Mouse (Mus musculus) forebrain, postnatal 0 days (tissue): Measurements from ENCODE around the gene Slc23a3. TPM values are rescaled to one million over a fixed set of nuclear protein-coding genes. Genes with fewer than 3 reads are reported as not detected.

Experiments used
- ATAC-seq: fragments of 200-750 bp; cut with Nextera tagmentation; 2 replicates; pipeline ENCODE4 v1.8.0; 2017; ENCODE audit warnings: mild to moderate bottlenecking, moderate library complexity
- DNase-seq: peaks from one replicate; pipeline ENCODE4 v3.0.0-alpha.2; 2015
- H3K27ac ChIP-seq: fragments of 300-500 bp; sonication (generic); 2 replicates; pipeline ENCODE4 v1.5.1; 2014; ENCODE audit warnings: low read depth, mild to moderate bottlenecking, antibody characterized with exemption, low read length, moderate library complexity, mixed read lengths
- H3K27me3 ChIP-seq: fragments of 300-500 bp; sonication (generic); 2 replicates; pipeline ENCODE4 v1.6.1; 2014; ENCODE audit warnings: mild to moderate bottlenecking, low read length, mixed read lengths; ENCODE audit not compliant: insufficient read depth
- H3K36me3 ChIP-seq: fragments of 300-500 bp; sonication (generic); 2 replicates; pipeline ENCODE4 v1.6.1; 2014; ENCODE audit warnings: mild to moderate bottlenecking, moderate library complexity; ENCODE audit not compliant: insufficient read depth
- H3K4me1 ChIP-seq: fragments of 300-500 bp; sonication (generic); 2 replicates; pipeline ENCODE4 v1.6.1; 2014; ENCODE audit warnings: antibody characterized with exemption; ENCODE audit not compliant: insufficient read depth
- H3K4me2 ChIP-seq: fragments of 300-500 bp; sonication (generic); 2 replicates; pipeline ENCODE4 v1.6.1; 2014; ENCODE audit warnings: low read depth, mild to moderate bottlenecking, moderate library complexity
- H3K4me3 ChIP-seq: fragments of 300-500 bp; sonication (generic); 2 replicates; pipeline ENCODE4 v1.5.1; 2014; ENCODE audit warnings: low read depth, low read length, mixed read lengths
- H3K9ac ChIP-seq: fragments of 300-500 bp; sonication (generic); 2 replicates; pipeline ENCODE4 v1.6.1; 2014; ENCODE audit warnings: mild to moderate bottlenecking
- H3K9me3 ChIP-seq: fragments of 300-500 bp; sonication (generic); 2 replicates; pipeline ENCODE4 v1.6.1; 2016; ENCODE audit warnings: low read length
- CTCF ChIP-seq: sonication (generic); IDR thresholded peaks from 2 replicates; pipeline ENCODE4 v1.5.1; 2016; ENCODE audit warnings: antibody characterized with exemption, control low read depth, low read depth
- WGBS: fragments of 180-500 bp; shearing (Covaris S2); extraction: QIAGEN DNeasy Blood & Tissue Kit; methylation state at CpG from one replicate; pipeline ENCODE4 v1.1.7; 2014; 5-methylcytosine and 5-hydroxymethylcytosine counted together
- polyA plus RNA-seq: library from polyadenylated mRNA; unstranded; fragments of >200 nt; fragmentation: Nextera tagmentation; extraction: Ambion mirVana; gene quantifications from 2 replicates; pipeline ENCODE4 v1.2.1, GENCODE M21; 2015
- total RNA-seq: library from RNA; depleted of rRNA; stranded (reverse); fragments of >200 nt; gene quantifications from 2 replicates; pipeline ENCODE4 v1.2.3, GENCODE M21; 2014

Slc23a3 gene
- total and polyA plus RNA-seq, 2 experiments from 2014 or later = not detected

- no peak for TF ChIP-seq CTCF
- peak within 1 kb of the TSS; percentile 65 for H3K9ac ChIP-seq
- peak within 1 kb of the TSS; percentile 82 for H3K27ac ChIP-seq
Measured at GRCm38 (mm10) chr1:75168472-75169464, 35.1 kb upstream of the Slc23a3 start, which contains the start of gene Zfand2b. TSS of gene Zfand2b (plus strand) at chr1:75168646.

GRCm38 (mm10) chr1:75168093-75168471 is 34.4 kb upstream of the Slc23a3 start:
- H3K9me3 ChIP-seq = no peaks in the 10 kb centered on the region
- H3K4me3 ChIP-seq = peak overlapping the region; percentile 89
- H3K4me2 ChIP-seq = peak overlapping the region; percentile 67
- 11% methylated on average over 7 of the region's 7 CpGs for WGBS
- no peaks in the 10 kb centered on the region for H3K27me3 ChIP-seq
- peak overlapping the region; percentile 21; the same call in 1 of the 2 replicates for H3K27ac ChIP-seq
- no peak for TF ChIP-seq CTCF
- ATAC-seq (peak; percentile 63), DNase-seq (no peak)
- H3K4me1 ChIP-seq = 0 out of 2 replicates have a peak, but pooled peaks cover 5% of the 10 kb centered on the region
- H3K9ac ChIP-seq = 0 out of 2 replicates have a peak overlapping the region, but pooled peaks have one; percentile 65
- peaks cover 25% of the 10 kb centered on the region for H3K36me3 ChIP-seq

More at GRCm38 (mm10) chr1:75168472-75169464, 35.1 kb upstream of the Slc23a3 start, which contains the start of gene Zfand2b:
- peaks cover 32% of the 10 kb centered on the region for H3K36me3 ChIP-seq
- no peaks in the 10 kb centered on the region for H3K9me3 ChIP-seq
- 0 out of 2 replicates have a peak, but pooled peaks cover 5% of the 10 kb centered on the region for H3K4me1 ChIP-seq
- peak within 1 kb of the TSS; percentile 67 for H3K4me2 ChIP-seq
- ATAC-seq (peak; percentile 98), DNase-seq (peak; percentile 94)
- H3K27me3 ChIP-seq = no peaks in the 10 kb centered on the region
- peak within 1 kb of the TSS; percentile 89 for H3K4me3 ChIP-seq
- 3% methylated on average over 56 of the region's 59 CpGs for WGBS

GRCm38 (mm10) chr1:75160256-75160617 is 26.5 kb upstream of the Slc23a3 start:
- WGBS = 65% methylated on average over 4 of the region's 4 CpGs
- Histone ChIP-seq H3K9ac (no peak overlapping the region), H3K4me1 (no peaks in the 10 kb centered on the region), H3K4me2 (no peak overlapping the region), H3K36me3 (no peaks in the 10 kb centered on the region), H3K27me3 (no peaks in the 10 kb centered on the region), H3K27ac (no peak overlapping the region), H3K4me3 (no peak overlapping the region), H3K9me3 (no peaks in the 10 kb centered on the region)
- no peak for ATAC-seq
- no peak for DNase-seq
- TF ChIP-seq CTCF = no peak

DNA sequence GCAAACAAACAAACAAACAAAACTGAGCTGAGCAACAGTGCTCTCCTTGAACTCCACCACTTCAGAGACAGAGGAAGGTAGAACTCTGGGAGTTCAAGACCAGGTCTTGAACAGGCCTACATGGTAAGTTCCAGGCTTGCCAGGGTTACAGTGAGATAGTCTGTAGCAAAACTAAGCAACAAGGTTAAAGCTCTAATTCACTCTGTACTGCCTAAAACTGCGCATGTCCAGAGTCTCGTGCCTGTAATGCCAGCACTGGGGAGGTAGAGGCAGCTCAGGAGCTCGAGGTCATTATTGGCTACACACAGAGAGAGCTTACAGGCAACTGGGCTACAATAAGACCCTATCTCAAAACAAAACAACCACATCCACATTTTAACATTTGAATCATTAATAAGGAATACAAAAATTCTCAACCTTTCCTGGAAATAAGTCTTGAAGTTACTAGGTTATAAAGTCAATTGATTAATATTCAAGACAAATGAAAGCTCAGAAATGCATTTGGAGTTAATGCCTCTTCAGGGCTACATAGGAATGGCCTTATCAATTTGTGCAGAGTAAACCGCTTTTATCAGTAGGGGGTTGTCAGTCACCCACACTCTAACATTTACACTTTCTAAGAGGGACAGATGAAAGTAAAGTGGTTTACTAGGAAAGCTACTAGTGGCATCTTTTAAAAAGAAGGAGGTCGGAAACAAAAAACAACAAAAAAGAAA is 26.0 kb upstream of the Slc23a3 start:
- Histone ChIP-seq H3K4me2 (no peak overlapping the region), H3K4me1 (no peaks in the 10 kb centered on the region), H3K9ac (no peak overlapping the region), H3K27me3 (no peaks in the 10 kb centered on the region), H3K4me3 (no peak overlapping the region), H3K9me3 (no peaks in the 10 kb centered on the region), H3K27ac (no peak overlapping the region), H3K36me3 (no peaks in the 10 kb centered on the region)
- no peak for TF ChIP-seq CTCF
- DNase-seq = no peak
- no peak for ATAC-seq
- 68% methylated on average over 5 of the region's 5 CpGs for WGBS

DNA sequence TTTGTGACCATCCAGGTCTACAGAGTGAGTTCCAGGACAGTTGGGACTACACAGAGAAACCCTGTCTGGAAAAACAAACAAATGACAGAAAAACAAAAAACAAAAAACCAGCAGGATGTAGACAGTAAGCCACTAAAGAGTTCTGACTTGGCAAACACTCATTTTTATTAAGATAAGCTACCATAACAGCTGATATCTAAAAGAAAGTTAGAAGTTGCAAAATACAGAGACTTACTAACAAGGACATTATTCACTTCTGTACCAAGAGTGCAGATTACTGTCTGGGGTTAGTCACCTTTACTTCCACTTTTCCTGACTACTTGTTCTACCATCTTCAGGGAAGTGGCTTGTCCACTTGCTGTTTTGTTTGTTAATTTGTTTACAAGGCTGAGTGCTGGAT is 25.3 kb upstream of the Slc23a3 start:
- H3K27me3 ChIP-seq = no peaks in the 10 kb centered on the region
- no peak for ATAC-seq
- no peaks in the 10 kb centered on the region for H3K4me1 ChIP-seq
- H3K9me3 ChIP-seq = no peaks in the 10 kb centered on the region
- no peak for DNase-seq
- TF ChIP-seq CTCF = no peak
- no peaks in the 10 kb centered on the region for H3K36me3 ChIP-seq
- no peak overlapping the region for H3K27ac ChIP-seq
- no peak overlapping the region for H3K9ac ChIP-seq
- H3K4me3 ChIP-seq = no peak overlapping the region
- H3K4me2 ChIP-seq = no peak overlapping the region

DNA sequence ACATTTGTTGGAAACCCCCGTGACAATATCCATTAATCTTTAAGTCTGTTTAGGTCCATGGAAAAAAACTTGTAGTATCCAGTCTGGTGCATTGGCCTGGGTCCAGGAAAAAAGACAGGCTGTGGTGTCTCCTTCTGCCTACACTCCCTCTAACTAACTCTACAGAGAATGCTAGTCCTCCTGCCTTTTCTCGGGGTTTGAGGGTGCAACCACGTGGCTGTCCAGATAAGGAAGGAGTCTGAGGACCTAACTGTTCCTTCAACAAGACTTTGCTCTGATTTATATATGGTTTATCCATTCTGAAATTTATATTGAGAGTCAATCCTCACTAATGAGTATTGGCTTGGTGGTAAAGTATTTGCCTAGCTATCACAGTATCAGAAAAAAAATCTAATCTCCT is 22.1 kb upstream of the Slc23a3 start:
- H3K4me1 ChIP-seq = no peaks in the 10 kb centered on the region
- H3K4me3 ChIP-seq = no peak overlapping the region
- H3K9ac ChIP-seq = no peak overlapping the region
- no peak overlapping the region for H3K4me2 ChIP-seq
- H3K27me3 ChIP-seq = no peaks in the 10 kb centered on the region
- ATAC-seq (no peak), DNase-seq (no peak)
- H3K36me3 ChIP-seq = no peaks in the 10 kb centered on the region
- no peaks in the 10 kb centered on the region for H3K9me3 ChIP-seq
- WGBS = 65% methylated on average over 3 of the region's 3 CpGs
- no peak for TF ChIP-seq CTCF
- no peak overlapping the region for H3K27ac ChIP-seq
